Mouse (Mus musculus): Measurements from ENCODE around the gene Prune1.
A peak's percentile ranks its signal among the peaks of the same experiment; 100 is the strongest.

The Prune1 gene

DNA sequence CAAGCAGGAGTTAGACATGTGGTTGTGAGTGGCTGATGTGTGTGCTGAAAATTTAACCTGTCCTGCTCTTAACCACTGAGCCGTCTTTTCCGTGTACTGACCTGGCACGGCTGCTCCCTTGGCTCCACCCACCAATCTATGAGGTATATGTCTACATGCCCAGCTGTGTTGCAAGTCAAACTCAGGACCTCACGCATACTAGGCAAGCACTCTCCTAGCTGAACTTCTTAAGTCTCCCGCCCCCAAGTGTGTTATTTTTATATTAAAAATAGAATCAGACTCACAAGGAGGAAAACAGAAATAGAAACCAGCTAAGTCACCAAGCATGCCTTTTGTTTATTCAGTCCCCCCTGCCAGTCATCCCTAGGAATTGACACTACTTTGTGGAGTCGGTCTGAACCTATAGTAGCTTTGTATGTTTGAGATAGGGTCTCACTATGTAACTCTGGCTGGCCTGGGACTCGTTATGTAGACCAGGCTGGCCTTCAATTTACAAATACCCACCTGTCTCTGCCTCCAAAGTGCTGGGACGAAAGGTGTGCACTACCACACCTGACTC, 44.3 kb downstream of the Prune1 start:
- DNase-seq (ENCODE audit: low spot score in 2 of 2) = no peak

GRCm38 (mm10) chr3:95235386-95236301, 46.2 kb downstream of the Prune1 start:
- DNase-seq (ENCODE audit: low spot score in 2 of 2) = no peak

GRCm38 (mm10) chr3:95233303-95233980, 48.4 kb downstream of the Prune1 start:
- DNase-seq (ENCODE audit: low spot score in 2 of 2) = no peak

- DNase-seq (ENCODE audit: low spot score in 2 of 2) = no peak
These were observed 49.1 kb downstream of the Prune1 start for GRCm38 (mm10) chr3:95232771-95233170.

DNA sequence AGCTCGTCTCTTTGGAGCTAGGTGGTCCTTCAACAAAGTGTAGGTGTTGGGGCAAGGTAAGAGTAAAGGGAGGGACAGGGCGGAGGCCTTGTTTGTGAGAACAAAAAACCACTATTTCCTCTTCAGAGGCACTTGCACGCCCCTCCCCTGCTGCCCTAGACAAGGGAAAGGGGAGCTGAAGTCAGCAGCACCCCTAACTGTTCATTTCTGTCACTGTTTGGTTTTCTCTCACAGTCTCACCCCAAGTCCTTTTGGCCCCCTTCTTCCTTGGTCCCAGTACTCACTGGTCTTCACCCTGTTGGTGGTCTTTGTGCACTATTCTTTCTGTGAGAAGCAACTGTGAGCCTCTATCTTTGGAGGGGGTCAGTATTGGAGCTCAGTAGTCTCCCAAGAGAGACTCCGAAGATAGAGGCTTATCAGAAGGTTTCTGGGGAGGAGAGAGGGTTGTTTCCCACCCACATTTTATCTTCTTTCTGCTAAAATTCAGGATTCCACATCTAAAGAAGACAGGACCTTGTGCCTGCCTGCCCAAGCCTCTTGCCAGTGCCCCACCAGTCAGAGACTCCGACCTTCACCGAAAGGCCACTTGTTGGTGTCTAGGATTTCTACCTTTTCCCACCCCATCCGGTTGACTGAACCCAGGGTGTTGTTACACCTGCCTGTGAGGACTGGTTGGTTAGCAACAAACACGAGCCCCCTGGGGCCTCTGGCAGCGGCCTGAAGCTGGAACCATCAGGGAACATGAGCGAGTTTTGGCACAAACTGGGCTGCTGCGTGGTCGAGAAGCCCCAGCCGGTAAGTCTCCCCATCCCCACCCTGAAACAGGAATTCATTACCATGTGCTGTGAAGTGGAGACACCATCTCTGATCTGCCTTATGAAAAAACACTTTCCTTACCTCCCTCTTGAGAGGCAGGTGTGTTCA, 50.3 kb downstream of the Prune1 start, which contains the start of gene Mllt11:
Mllt11 (minus strand) TSS at position 874 of the 924 bp plus-strand sequence.
- DNase-seq (ENCODE audit: low spot score in 2 of 2) = no peak

DNA sequence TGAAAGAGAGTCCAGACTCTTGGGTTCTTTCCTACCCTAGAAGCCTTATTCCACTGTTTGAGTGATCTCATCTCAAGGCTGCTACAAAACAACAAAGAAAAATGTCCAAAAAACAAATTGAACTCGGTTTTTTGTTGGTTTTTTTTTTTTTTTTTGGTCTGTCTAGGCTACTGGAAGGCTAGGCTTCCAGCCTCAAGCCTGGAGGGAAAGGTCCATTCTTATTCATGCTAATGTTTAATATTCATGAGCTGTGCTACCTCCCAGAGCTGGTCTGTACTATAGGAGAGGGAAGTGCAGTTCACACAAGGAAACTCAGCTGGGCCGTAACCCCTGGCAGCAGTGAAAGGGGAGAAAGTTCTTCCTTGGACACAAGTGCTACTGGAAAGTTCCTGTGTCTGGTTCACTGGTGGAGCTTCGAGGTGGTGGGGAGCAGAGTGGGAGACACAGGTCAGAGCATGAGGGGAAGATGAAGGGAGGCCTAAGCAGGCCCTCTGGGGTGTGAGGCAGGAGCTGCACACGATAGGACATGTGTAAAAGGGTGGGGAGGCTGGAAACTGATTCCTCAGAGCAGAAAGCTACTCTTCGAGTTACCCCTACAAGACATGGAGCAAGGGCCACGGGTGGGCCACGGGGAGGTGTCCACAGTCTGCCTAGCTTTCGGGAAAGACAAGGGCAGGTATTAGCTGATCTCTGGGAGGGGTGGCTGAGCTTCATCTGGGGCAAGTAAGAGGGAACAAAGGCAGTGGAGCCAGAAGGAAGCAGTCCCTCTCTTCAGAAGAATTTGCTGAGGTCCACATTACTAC, 51.2 kb downstream of the Prune1 start:
- no peak for DNase-seq (ENCODE audit: low spot score in 2 of 2)

GRCm38 (mm10) chr3:95229781-95230494, 51.9 kb downstream of the Prune1 start:
- DNase-seq (ENCODE audit: low spot score in 2 of 2) = no peak

DNA sequence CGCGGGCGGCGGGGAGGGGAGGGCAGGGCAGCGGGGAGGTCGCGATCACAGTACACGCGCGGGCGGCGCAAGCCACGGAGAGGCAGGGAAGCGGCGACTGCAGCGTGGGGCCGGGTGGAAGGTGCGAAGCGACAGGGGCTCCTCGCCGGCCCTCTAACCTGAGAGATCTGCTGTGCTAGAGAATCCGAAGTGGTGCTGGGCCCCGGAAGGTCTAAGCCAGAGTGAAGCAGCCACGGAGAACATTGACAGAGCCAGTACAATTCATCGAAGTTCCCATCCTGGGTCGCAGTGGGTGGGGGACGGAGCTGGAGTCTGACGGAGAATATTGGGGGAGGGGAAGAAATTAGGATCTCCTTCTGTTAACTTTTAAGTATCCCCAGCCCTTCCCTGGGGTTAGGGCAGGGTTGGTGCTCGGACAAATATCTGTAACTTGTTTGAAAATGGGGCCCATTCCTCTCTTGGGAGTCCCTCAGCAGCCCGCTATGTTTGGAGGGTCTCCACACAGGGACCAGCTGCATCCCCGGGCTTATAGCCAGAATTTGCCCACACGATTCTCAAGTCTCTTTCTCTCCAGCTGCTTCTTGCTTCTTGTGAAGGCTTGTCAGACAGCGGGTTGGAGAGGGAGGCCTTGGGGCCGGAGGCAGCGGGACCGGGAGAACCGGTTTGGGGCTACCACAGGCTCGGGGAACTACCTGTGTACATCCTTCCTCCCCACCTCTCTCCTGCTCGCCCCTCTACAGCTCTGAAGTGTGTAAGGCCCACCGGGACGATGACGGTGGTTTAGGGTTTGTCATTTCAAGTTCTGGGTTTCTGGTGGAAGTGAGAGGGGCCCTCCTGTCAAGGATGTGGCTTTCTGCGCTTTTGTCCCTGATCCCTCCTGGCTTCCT, 52.7 kb downstream of the Prune1 start:
- DNase-seq (ENCODE audit: low spot score in 2 of 2) = peak in 1 of 2 experiments; percentile 47

DNA sequence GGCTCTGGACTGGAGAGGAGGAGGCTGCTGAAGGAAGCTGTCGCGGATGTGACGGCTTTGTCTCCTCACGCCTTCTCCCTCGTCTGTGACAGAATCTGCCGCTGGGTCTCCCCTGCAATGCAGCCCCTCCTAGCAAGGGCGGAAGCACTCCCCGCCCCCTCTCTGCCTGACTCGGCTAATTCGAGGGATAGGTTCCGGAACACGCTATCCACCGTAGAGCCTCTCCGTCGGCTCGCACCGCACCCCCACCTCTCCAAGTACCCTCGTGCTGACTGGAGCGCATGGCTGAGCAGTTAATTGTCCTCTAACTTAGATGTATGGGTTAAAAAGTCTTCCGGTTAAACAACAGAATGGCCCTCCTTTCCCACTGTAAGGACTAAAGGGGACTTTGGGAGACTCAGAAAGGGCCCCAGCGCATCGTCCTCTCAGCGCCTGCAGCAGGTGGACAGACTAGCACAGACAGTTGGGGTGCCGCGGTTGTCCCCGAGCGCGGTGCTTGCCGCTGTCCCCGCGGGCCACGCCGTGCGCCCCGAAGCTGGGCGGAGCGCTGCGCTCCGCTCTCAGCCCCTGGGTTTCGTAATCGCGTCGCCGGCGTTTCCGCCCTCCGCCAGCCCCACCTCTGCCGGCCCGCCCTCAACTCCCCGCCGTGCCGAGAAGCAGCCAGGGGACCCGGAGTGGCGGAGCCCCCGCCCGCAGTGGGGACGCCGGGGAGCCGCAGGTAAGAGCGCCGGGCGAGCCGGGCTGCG, 53.6 kb downstream of the Prune1 start, which contains the start of gene Cdc42se1:
Cdc42se1 (plus strand) TSS at position 585 of the 746 bp plus-strand sequence.
- DNase-seq (ENCODE audit: low spot score in 2 of 2) = peak; percentile 70 to 82

GRCm38 (mm10) chr3:95227214-95227613, 54.7 kb downstream of the Prune1 start:
- no peak for DNase-seq (ENCODE audit: low spot score in 2 of 2)

GRCm38 (mm10) chr3:95224295-95224694, 57.6 kb downstream of the Prune1 start:
- DNase-seq (ENCODE audit: low spot score in 2 of 2) = no peak

- DNase-seq (ENCODE audit: low spot score in 2 of 2) = no peak
These were observed 58.8 kb downstream of the Prune1 start for GRCm38 (mm10) chr3:95223041-95223440.

GRCm38 (mm10) chr3:95218466-95219137, 63.3 kb downstream of the Prune1 start:
- no peak for DNase-seq (ENCODE audit: low spot score in 2 of 2)

DNA sequence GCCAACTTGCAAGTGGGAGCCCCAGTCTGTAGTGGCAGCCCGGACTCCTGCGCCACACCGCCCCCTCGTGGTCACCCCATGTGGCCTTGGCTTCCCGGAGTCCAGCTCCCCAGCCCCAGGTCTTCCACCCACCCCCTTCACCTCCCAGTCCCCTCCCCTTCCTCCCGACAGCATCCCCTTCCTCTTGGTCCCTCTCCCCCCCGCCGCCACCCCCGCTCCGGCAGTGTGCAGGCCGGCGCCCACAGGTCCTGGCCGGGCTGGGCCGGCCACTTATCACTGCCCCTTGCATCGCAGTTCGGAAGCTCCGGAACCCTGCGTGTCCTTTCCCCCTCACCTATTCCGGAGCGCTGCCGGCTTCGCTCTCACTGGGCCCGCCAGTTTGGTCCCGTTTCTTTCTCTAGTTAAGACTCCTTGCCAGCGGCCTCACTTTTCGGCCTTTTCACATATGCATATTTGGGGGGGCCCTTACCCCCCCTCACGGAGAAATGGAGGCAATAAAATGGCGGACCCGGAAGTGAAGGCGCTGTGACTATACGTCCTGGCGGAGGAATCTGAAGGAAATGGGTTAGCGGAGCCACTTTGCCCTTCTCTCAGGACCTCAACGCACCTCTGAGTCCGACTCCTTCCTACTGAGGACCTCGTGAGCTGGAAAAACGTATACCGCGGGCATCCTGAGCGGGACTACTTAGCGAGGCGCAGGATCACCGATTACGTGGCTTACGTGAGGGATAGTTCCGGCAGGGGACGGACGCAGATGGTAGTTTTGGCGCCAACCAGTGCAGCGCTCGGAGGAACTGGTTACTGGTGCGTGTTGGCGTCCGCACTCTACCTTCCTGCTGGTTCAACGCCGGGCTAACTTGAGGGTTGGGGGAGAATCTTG, 64.4 kb downstream of the Prune1 start, which contains the start of gene Gabpb2:
Gabpb2 (minus strand) TSS at position 662 of the 880 bp plus-strand sequence.
- peak; percentile 80 to 86 for DNase-seq (ENCODE audit: low spot score in 2 of 2)

- DNase-seq (ENCODE audit: low spot score in 2 of 2) = no peak
These were observed 65.1 kb downstream of the Prune1 start for GRCm38 (mm10) chr3:95216655-95217254.

DNA sequence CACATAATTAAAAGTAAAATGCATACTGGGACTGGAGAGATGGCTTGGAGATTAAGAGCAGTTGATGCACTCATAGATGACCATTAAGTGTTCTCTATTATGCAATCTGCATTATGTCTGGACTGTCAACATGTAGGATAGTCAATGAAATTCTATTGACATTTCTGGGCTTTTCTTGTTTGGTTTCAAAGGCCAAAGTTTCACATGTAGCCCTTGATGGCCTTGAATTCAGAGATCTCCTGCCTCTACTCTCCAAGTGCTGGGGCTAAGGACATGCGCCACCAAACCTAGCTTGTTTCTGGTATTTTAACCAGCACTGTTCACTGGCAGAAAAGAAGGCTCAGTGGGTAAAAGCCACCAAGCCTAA, 68.3 kb downstream of the Prune1 start:
- no peak for DNase-seq (ENCODE audit: low spot score in 2 of 2)
